Mouse (Mus musculus) lung, adult 2 months (tissue): ENCODE data around the gene Ube2n.

ENCODE experiments used
- CTCF ChIP-seq: fragments of 200-500 bp; IDR thresholded peaks from 2 replicates; pipeline ENCODE4 v1.5.1; 2011; ENCODE audit warnings: mild to moderate bottlenecking, low read length, control low read depth; ENCODE audit not compliant: insufficient read depth
- POLR2A ChIP-seq: fragments of 200-500 bp; IDR thresholded peaks from 2 replicates; pipeline ENCODE4 v1.6.1; 2011; ENCODE audit warnings: low read depth, mild to moderate bottlenecking, control low read depth, low read length, borderline replicate concordance; ENCODE audit errors: extremely low read depth

DNA sequence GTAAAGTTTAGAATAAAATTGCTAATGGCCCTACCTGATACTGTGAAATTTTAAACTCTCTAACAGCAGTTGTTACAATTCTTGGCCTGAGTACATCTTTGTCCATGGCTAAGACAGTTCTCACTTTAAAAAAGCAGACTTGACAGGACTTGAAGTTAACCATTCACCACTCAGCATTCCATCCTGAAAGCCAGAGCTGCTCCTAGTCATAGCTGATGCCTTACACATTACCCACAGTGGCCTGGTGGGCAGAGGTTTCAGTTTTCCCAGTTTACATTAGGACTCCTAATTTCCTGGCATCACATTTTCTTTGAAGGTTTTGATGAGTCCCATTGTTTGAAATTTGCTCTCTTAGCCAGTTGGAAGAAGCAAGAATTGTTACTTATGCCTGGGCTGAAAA is 29.1 kb downstream of the Ube2n start:
- TF ChIP-seq CTCF, result no peak
- no peak for TF ChIP-seq POLR2A
